Mouse (Mus musculus) right cerebral cortex, postnatal 4 days (tissue): ENCODE results near the gene Lbx2.

Source experiments
- DNase-seq: peaks from one replicate; pipeline ENCODE4 v3.0.0-alpha.2; 2022

Lbx2 gene

GRCm38 (mm10) chr6:83115011-83115671, 29.0 kb downstream of the Lbx2 start, which contains the start of gene Mogs:
Mogs (plus strand) TSS chr6:83115496.
- DNase-seq: peak; percentile 90

- no peak for DNase-seq
Observed at GRCm38 (mm10) chr6:83115682-83116372, 29.7 kb downstream of the Lbx2 start.

GRCm38 (mm10) chr6:83116373-83117164, 30.4 kb downstream of the Lbx2 start:
- DNase-seq: no peak

- no peak for DNase-seq
Observed at GRCm38 (mm10) chr6:83117165-83117438, 30.9 kb downstream of the Lbx2 start.

- DNase-seq: no peak
Observed at GRCm38 (mm10) chr6:83117616-83118015, 31.4 kb downstream of the Lbx2 start.

- no peak for DNase-seq
Observed at GRCm38 (mm10) chr6:83118369-83118768, 32.2 kb downstream of the Lbx2 start.

GRCm38 (mm10) chr6:83118825-83119733, 32.9 kb downstream of the Lbx2 start:
- DNase-seq: no peak

GRCm38 (mm10) chr6:83119734-83120051, 33.5 kb downstream of the Lbx2 start:
- no peak for DNase-seq

GRCm38 (mm10) chr6:83120930-83121862, 35.0 kb downstream of the Lbx2 start, which contains the start of gene Wbp1:
Wbp1 (minus strand) TSS chr6:83121559.
- DNase-seq: peak; percentile 80

- no peak for DNase-seq
Observed at GRCm38 (mm10) chr6:83121863-83122710, 35.9 kb downstream of the Lbx2 start.

- no peak for DNase-seq
Observed at GRCm38 (mm10) chr6:83122961-83123360, 36.8 kb downstream of the Lbx2 start.

- DNase-seq: peak; percentile 86
Observed at GRCm38 (mm10) chr6:83124851-83125312, 38.7 kb downstream of the Lbx2 start.

- no peak for DNase-seq
Observed at GRCm38 (mm10) chr6:83125331-83125730, 39.2 kb downstream of the Lbx2 start, which contains the start of gene Ino80b. Ino80b (minus strand) TSS chr6:83125431.

GRCm38 (mm10) chr6:83127419-83127818, 41.3 kb downstream of the Lbx2 start:
- DNase-seq: no peak

- no peak for DNase-seq
Observed at GRCm38 (mm10) chr6:83131469-83132034, 45.4 kb downstream of the Lbx2 start.

GRCm38 (mm10) chr6:83132176-83132919, 46.2 kb downstream of the Lbx2 start:
- no peak for DNase-seq

- DNase-seq: no peak
Observed at GRCm38 (mm10) chr6:83134226-83134625, 48.1 kb downstream of the Lbx2 start.

GRCm38 (mm10) chr6:83134951-83135513, 48.9 kb downstream of the Lbx2 start, which contains the start of gene Rtkn:
Rtkn (plus strand) TSS chr6:83135463.
- DNase-seq: no peak

- DNase-seq: no peak
Observed at GRCm38 (mm10) chr6:83135571-83136161, 49.5 kb downstream of the Lbx2 start.
